Mouse (Mus musculus): Measurements from ENCODE around the gene Kif4. TPM values are rescaled to one million over a fixed set of nuclear protein-coding genes. Genes with fewer than 3 reads are reported as not detected.

The Kif4 gene
- 14.6 and 16.9 TPM in 2 replicates for polyA plus RNA-seq (2012; rRNA removed)

GRCm38 (mm10) chrX:100625546-100625801 is at the start of gene Kif4:
Kif4 (plus strand) TSS chrX:100625737.

GRCm38 (mm10) chrX:100594791-100595190 is 30.7 kb upstream of the Kif4 start, which contains the start of gene P2ry4:
P2ry4 (minus strand) TSS chrX:100594869.

GRCm38 (mm10) chrX:100605314-100605713 is 20.2 kb upstream of the Kif4 start, which contains the start of gene Arr3:
Arr3 (plus strand) TSS chrX:100605497.

GRCm38 (mm10) chrX:100625802-100626793 is 561 bp downstream of the Kif4 start, which contains the start of gene Pdzd11:
Pdzd11 (minus strand) TSS chrX:100626568.

GRCm38 (mm10) chrX:100729665-100730188 is 104.2 kb downstream of the Kif4 start, which contains the start of gene Gdpd2:
Gdpd2 (plus strand) TSS chrX:100729873.

GRCm38 (mm10) chrX:100767181-100767884 is 141.8 kb downstream of the Kif4 start, which contains the start of gene Dlg3:
Dlg3 (plus strand) TSS chrX:100767722.

Other genes with a start within 250 kb of the Kif4 start
- gene Otud6a, start 196.7 kb upstream of the Kif4 start, polyA plus RNA-seq (2012; rRNA removed), result not detected in 2 replicates
- gene Awat2, start 183.0 kb upstream of the Kif4 start, polyA plus RNA-seq (2012; rRNA removed), result 0.20 and 0.21 TPM in 2 replicates
- 28.4 and 32.2 TPM in 2 replicates for gene Igbp1, start 131.4 kb upstream of the Kif4 start, polyA plus RNA-seq (2012; rRNA removed)
- gene Dgat2l6, start 100.9 kb upstream of the Kif4 start, polyA plus RNA-seq (2012; rRNA removed), result 0.01 TPM in 1 of 2 replicates, not detected in the other
- not detected in 2 replicates for gene Awat1, start 53.5 kb upstream of the Kif4 start, polyA plus RNA-seq (2012; rRNA removed)
- gene P2ry4, start 30.9 kb upstream of the Kif4 start, polyA plus RNA-seq (2012; rRNA removed), result 0.15 and 0.20 TPM in 2 replicates
- not detected in 2 replicates for gene Arr3, start 20.2 kb upstream of the Kif4 start, polyA plus RNA-seq (2012; rRNA removed)
- 29.0 and 29.5 TPM in 2 replicates for gene Pdzd11, start 831 bp downstream of the Kif4 start, polyA plus RNA-seq (2012; rRNA removed)
- gene Gdpd2, start 104.1 kb downstream of the Kif4 start, polyA plus RNA-seq (2012; rRNA removed), result 0.28 and 0.44 TPM in 2 replicates
- gene Dlg3, start 142.0 kb downstream of the Kif4 start, polyA plus RNA-seq (2012; rRNA removed), result 1.9 and 2.3 TPM in 2 replicates